Mouse (Mus musculus) lung, postnatal 36 days (tissue): ENCODE results near the gene Padi6.

Experiments used
- DNase-seq: peaks from one replicate; pipeline ENCODE4 v3.0.0; 2022; ENCODE audit warnings: mixed read lengths

The Padi6 gene

DNA sequence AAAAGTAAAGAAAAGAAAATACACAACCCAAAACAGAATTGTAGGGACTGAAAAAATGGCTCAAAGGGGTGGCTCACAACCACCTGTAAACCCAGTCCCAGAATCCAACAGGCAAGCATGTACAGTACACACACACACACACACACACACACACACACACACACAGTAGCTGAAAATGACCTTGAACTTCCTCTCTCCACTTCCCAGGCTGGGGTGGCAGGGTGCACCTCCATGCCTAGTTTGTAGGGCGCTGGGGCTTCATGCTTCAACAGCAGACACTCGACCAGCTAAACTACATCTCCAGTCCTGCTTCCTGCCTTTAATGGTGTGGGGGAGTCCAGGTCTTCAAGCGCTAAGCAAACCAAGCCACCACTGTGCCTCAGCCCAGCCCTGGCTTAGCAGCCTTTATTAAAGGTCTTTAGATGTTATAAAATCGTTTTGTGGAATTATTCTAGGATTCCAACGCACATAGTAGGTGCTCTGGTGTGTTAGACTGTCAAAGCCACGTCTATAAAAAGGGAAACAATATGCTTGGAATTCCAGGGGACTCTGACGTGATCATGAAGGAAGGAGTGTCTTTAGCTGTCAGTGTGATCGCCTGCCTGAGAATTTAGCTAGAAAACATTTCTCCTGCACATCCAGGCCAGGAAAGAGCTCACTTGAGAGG, 61.6 kb downstream of the Padi6 start:
- DNase-seq = no peak

DNA sequence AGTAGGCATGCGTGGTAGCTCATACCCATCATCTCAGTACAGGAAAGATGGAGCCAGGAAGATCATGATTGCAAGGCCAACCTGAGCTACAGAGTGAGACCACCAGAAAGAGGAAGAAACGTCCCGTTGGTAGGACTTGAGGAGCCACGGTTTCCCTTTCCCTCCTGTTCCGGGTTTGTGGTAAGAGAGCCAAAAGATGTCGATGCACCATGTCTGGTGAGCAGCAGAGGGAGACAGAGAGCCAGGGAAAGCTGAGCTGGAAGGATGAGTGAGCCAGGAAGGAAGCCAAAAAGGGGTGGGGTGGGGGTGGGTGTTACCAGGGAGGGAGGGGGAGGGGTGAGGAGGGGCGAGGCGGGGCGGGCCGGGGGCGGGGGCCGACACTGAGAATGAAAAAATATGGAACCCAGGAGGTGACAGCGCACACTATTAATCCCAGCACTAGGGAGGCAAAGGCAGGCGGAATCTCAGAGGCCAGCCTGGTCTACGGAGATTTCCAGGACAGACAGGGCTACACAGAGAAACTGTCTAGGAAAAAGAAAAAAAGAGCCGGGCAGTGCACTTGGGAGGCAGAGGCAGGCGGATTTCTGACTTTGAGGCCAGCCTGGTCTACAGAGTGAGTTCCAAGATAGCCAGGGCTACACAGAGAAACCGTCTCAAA, 62.6 kb downstream of the Padi6 start:
- peak; percentile 88 for DNase-seq

DNA sequence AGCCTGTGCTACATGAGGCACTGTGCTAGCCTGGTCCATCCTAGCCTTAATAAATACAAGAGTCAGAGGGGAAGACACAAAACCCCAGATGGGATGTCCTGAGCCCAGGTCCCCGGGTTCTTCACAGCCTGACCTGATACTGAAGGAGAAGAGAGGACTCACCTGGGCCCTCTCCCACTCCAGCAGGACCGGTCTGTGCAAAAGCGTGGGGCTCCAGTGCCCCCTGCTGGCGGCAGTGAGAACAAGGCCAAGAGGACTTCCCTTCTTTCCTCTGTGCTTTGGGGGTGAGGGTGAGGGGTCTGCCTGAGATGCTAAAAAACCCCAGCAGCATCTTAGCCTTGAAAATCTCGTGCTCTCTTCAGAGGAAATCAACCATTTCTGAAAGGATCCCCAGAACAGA, 63.4 kb downstream of the Padi6 start:
- no peak for DNase-seq
